Mouse (Mus musculus) left cerebral cortex, adult 6 months (tissue): ENCODE data around the gene Sash3. TPM values are rescaled to one million over a fixed set of nuclear protein-coding genes. Genes with fewer than 3 reads are reported as not detected.

Experiments
- long read RNA-seq, 2 experiments: library from polyadenylated mRNA; unstranded; transcript quantifications; one replicate each; pipeline ENCODE4 v2.0.0; 2019 to 2020
- polyA plus RNA-seq: library from polyadenylated mRNA; unstranded; fragments of <200 nt; fragmentation: Nextera tagmentation; gene quantifications from 2 replicates; pipeline ENCODE4 v1.2.3, GENCODE M21; 2021

Gene Sash3
- 1.5 and 1.9 TPM in 2 replicates for polyA plus RNA-seq
- long read RNA-seq, experiment 1, partial matches to known transcripts: 1 of 7 reads
- long read RNA-seq, experiment 1, other reads (novel, unspliced or antisense): 3 of 7 reads
- long read RNA-seq, experiment 2, partial matches to known transcripts: 0 of 1 reads
- long read RNA-seq, experiment 2, other reads (novel, unspliced or antisense): 1 of 1 reads

GRCm38 (mm10) chrX:48146262-48146661, at the start of gene Sash3:
TSS of gene Sash3 (plus strand) at chrX:48146436.

DNA sequence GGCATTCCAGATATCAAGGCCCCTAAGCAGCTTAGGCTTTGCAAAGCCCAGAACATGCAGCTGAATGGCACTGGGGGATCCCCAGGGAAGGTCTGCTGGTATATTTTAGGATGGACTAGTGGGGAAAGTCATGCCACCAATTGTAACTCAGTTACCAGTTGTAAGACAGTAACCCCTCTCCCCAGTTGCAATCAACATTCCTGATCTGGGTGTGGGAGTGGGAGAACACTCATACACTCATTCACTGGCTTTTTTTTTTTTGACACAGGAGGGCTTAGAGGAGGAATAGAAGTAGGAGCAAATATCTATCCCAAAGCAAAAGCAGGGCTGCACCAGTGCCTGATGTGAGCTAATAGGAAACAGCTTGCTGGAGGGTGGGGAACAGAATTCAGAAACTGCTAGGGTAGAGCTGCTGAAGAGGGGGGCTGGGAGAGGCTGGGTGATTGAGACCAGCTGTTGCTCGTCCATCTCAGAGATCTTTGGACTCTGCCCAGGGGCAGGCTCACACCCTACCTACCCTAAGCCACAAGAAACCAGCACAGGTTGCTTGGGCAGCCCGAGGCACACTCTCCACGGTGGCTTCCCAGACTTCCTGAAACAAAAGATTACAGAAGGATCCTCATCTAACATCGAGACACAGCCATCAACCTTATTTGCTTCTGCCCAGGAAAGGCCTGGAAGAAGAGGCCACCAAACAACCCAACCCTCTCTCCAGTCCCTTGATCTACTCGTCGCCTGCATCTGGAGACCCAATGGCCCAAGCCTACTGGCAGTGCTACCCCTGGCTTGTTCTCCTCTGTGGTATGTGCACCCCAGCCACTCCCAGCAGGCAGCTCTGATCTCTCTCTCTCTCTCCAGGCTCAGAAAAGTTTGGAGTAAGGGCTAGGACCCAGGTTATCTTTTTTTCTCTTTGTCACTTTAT, 37.6 kb upstream of the Sash3 start, which contains the start of gene Xpnpep2:
Gene Xpnpep2, plus strand, starts transcription at position 332 of the 922 bp plus-strand sequence.

DNA sequence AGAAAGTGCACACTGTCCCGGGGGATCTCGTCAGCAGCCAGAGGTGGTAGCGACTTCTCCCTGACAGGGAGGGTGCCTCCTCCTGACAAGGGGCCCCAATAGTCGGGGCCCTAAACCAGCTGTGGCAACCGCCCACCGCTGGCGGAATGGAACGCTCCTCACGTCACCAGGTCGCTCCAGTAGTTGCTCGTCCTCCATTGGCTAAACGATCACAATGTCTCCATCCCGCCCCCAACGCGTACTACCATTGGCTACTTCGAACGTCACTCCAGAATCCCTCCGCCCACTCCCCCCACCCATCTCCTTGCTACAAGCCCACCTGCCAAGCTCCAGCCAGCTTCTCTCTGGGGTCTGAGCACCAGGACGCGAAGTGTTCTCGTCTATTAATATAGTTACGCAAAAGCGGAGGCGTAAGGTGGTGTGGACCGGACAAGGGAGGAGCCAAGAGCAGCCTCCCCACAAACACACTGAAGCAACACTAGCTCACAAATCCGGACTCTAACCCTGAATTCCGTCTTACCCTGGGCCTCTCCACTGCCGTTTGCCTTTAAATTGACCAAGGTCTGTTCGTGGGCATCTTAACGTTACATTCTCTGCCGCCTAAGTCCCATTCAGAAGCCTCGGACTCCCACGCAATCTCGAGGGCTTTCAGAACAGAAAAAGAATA, 62.4 kb downstream of the Sash3 start, which contains the start of gene Zdhhc9:
Gene Zdhhc9, minus strand, starts transcription at position 360 of the 667 bp plus-strand sequence.

Other genes with a start within 250 kb of the Sash3 start
- 9.9 and 10.3 TPM in 2 replicates for gene Ocrl, start 234.0 kb upstream of the Sash3 start, polyA plus RNA-seq
- 22.9 and 31.7 TPM in 2 replicates for gene Apln, start 111.6 kb upstream of the Sash3 start, polyA plus RNA-seq
- gene Xpnpep2, start 37.7 kb upstream of the Sash3 start, polyA plus RNA-seq: 0.16 and 0.47 TPM in 2 replicates
- gene Zdhhc9, start 62.4 kb downstream of the Sash3 start, polyA plus RNA-seq: 18.9 and 32.8 TPM in 2 replicates
- gene Utp14a, start 110.4 kb downstream of the Sash3 start, polyA plus RNA-seq: 12.0 and 12.8 TPM in 2 replicates
- gene Bcorl1, start 194.9 kb downstream of the Sash3 start, polyA plus RNA-seq: 1.8 and 3.4 TPM in 2 replicates